Mouse (Mus musculus) limb, embryonic 10.5 days (tissue): Measurements from ENCODE around the gene Fndc3b. TPM values are rescaled to one million over a fixed set of nuclear protein-coding genes. Genes with fewer than 3 reads are reported as not detected.

Experiments used
- DNase-seq: peaks from one replicate; pipeline ENCODE4 v3.0.0-alpha.2; 2017; ENCODE audit warnings: low spot score
- H3K27ac ChIP-seq: fragments of 300-500 bp; sonication (generic); 2 replicates; pipeline ENCODE4 v1.5.1; 2016; ENCODE audit warnings: mild to moderate bottlenecking
- H3K27me3 ChIP-seq: fragments of 300-500 bp; sonication (generic); 2 replicates; pipeline ENCODE4 v1.6.1; 2016; ENCODE audit warnings: low read depth, mild to moderate bottlenecking; ENCODE audit not compliant: poor library complexity, severe bottlenecking
- H3K36me3 ChIP-seq: fragments of 300-500 bp; sonication (generic); 2 replicates; pipeline ENCODE4 v1.6.1; 2016; ENCODE audit warnings: mild to moderate bottlenecking, moderate library complexity
- H3K4me1 ChIP-seq: fragments of 300-500 bp; sonication (generic); 2 replicates; pipeline ENCODE4 v1.6.1; 2016
- H3K4me3 ChIP-seq: fragments of 300-500 bp; sonication (generic); 2 replicates; pipeline ENCODE4 v1.5.1; 2016; ENCODE audit warnings: mild to moderate bottlenecking, moderate library complexity
- H3K9me3 ChIP-seq: fragments of 300-500 bp; sonication (generic); replicated peaks from 2 replicates; pipeline ENCODE4 v1.6.1; 2016; ENCODE audit warnings: mild to moderate bottlenecking
- WGBS: fragments of 180-500 bp; shearing (Covaris S2); methylation state at CpG from one replicate; pipeline ENCODE4 v1.1.7; 2016; 5-methylcytosine and 5-hydroxymethylcytosine counted together
- polyA plus RNA-seq: library from polyadenylated mRNA; unstranded; fragments of >200 nt; fragmentation: Nextera tagmentation; extraction: Ambion mirVana; gene quantifications from 2 replicates; pipeline ENCODE4 v1.2.1, GENCODE M21; 2016

Gene Fndc3b
- polyA plus RNA-seq, 1 experiment from 2014 or later: 9.7 TPM

- DNase-seq: no peak
- Histone ChIP-seq H3K27ac (no peak overlapping the region), H3K4me1 (peaks cover 27% of the 10 kb centered on the region), H3K27me3 (no peaks in the 10 kb centered on the region), H3K9me3 (no peaks in the 10 kb centered on the region), H3K4me3 (no peak overlapping the region), H3K36me3 (no peaks in the 10 kb centered on the region; the same call in 1 of the 2 replicates)
- 91% methylated on average over 9 of the region's 9 CpGs for WGBS
These were observed 6.5 kb downstream of the Fndc3b start for GRCm38 (mm10) chr3:27704641-27705040.

GRCm38 (mm10) chr3:27703531-27703930 is 7.6 kb downstream of the Fndc3b start:
- no peak overlapping the region for H3K27ac ChIP-seq
- peaks cover 19% of the 10 kb centered on the region for H3K4me1 ChIP-seq
- H3K9me3 ChIP-seq: no peaks in the 10 kb centered on the region
- H3K4me3 ChIP-seq: no peak overlapping the region
- DNase-seq: no peak
- H3K27me3 ChIP-seq: no peaks in the 10 kb centered on the region
- no peaks in the 10 kb centered on the region; the same call in 1 of the 2 replicates for H3K36me3 ChIP-seq
- 91% methylated on average over 8 of the region's 8 CpGs for WGBS

- Histone ChIP-seq H3K4me3 (no peak overlapping the region), H3K4me1 (peaks cover 21% of the 10 kb centered on the region), H3K27me3 (no peaks in the 10 kb centered on the region), H3K27ac (no peak overlapping the region), H3K9me3 (no peaks in the 10 kb centered on the region), H3K36me3 (no peaks in the 10 kb centered on the region; the same call in 1 of the 2 replicates)
- no peak for DNase-seq
- WGBS: 90% methylated on average over 2 of the region's 2 CpGs
These were observed 8.0 kb downstream of the Fndc3b start for GRCm38 (mm10) chr3:27703081-27703480.

GRCm38 (mm10) chr3:27698671-27699070 is 12.4 kb downstream of the Fndc3b start:
- 95% methylated on average over 6 of the region's 6 CpGs for WGBS

GRCm38 (mm10) chr3:27696449-27696797 is 14.7 kb downstream of the Fndc3b start:
- Histone ChIP-seq H3K4me3 (no peak overlapping the region), H3K27ac (no peak overlapping the region), H3K27me3 (no peaks in the 10 kb centered on the region), H3K9me3 (no peaks in the 10 kb centered on the region), H3K36me3 (no peaks in the 10 kb centered on the region), H3K4me1 (peaks cover 17% of the 10 kb centered on the region)
- DNase-seq: no peak
- WGBS: 85% methylated on average over 5 of the region's 5 CpGs

More at GRCm38 (mm10) chr3:27698671-27699070, 12.4 kb downstream of the Fndc3b start:
- DNase-seq: no peak
- Histone ChIP-seq H3K9me3 (no peaks in the 10 kb centered on the region), H3K27ac (no peak overlapping the region), H3K27me3 (no peaks in the 10 kb centered on the region), H3K36me3 (no peaks in the 10 kb centered on the region; the same call in 1 of the 2 replicates), H3K4me1 (peaks cover 17% of the 10 kb centered on the region), H3K4me3 (no peak overlapping the region)

- no peaks in the 10 kb centered on the region for H3K36me3 ChIP-seq
- no peak overlapping the region for H3K27ac ChIP-seq
- no peak for DNase-seq
- H3K4me1 ChIP-seq: peaks cover 17% of the 10 kb centered on the region
- H3K27me3 ChIP-seq: no peaks in the 10 kb centered on the region
- H3K4me3 ChIP-seq: no peak overlapping the region
- no peaks in the 10 kb centered on the region for H3K9me3 ChIP-seq
- 81% methylated on average over 16 of the region's 16 CpGs for WGBS
These were observed 15.3 kb downstream of the Fndc3b start for GRCm38 (mm10) chr3:27695612-27696448.

- Histone ChIP-seq H3K36me3 (no peaks in the 10 kb centered on the region), H3K9me3 (no peaks in the 10 kb centered on the region), H3K27me3 (no peaks in the 10 kb centered on the region), H3K4me1 (peaks cover 23% of the 10 kb centered on the region), H3K4me3 (no peak overlapping the region), H3K27ac (no peak overlapping the region)
- DNase-seq: no peak
- 82% methylated on average over 10 of the region's 10 CpGs for WGBS
These were observed 16.5 kb downstream of the Fndc3b start for GRCm38 (mm10) chr3:27694586-27694985.

- WGBS: 83% methylated on average over 5 of the region's 5 CpGs
- H3K4me1 ChIP-seq: peaks cover 23% of the 10 kb centered on the region
- no peaks in the 10 kb centered on the region for H3K27me3 ChIP-seq
These were observed 17.0 kb downstream of the Fndc3b start for GRCm38 (mm10) chr3:27694111-27694510.

GRCm38 (mm10) chr3:27691486-27692160 is 19.5 kb downstream of the Fndc3b start:
- Histone ChIP-seq H3K4me1 (peaks cover 18% of the 10 kb centered on the region), H3K36me3 (no peaks in the 10 kb centered on the region)
- WGBS: 93% methylated on average over 9 of the region's 9 CpGs

More at GRCm38 (mm10) chr3:27694111-27694510, 17.0 kb downstream of the Fndc3b start:
- Histone ChIP-seq H3K27ac (no peak overlapping the region), H3K9me3 (no peaks in the 10 kb centered on the region), H3K36me3 (no peaks in the 10 kb centered on the region), H3K4me3 (no peak overlapping the region)
- DNase-seq: no peak

GRCm38 (mm10) chr3:27690030-27690429 is 21.1 kb downstream of the Fndc3b start:
- no peaks in the 10 kb centered on the region for H3K36me3 ChIP-seq
- DNase-seq: no peak
- 85% methylated on average over 6 of the region's 6 CpGs for WGBS
- no peak overlapping the region for H3K27ac ChIP-seq
- no peaks in the 10 kb centered on the region for H3K27me3 ChIP-seq
- no peaks in the 10 kb centered on the region for H3K9me3 ChIP-seq
- H3K4me3 ChIP-seq: no peak overlapping the region
- peaks cover 14% of the 10 kb centered on the region for H3K4me1 ChIP-seq

More at GRCm38 (mm10) chr3:27691486-27692160, 19.5 kb downstream of the Fndc3b start:
- DNase-seq: no peak
- H3K4me3 ChIP-seq: no peak overlapping the region
- no peaks in the 10 kb centered on the region for H3K9me3 ChIP-seq
- no peaks in the 10 kb centered on the region for H3K27me3 ChIP-seq
- H3K27ac ChIP-seq: no peak overlapping the region

- Histone ChIP-seq H3K36me3 (no peaks in the 10 kb centered on the region), H3K9me3 (no peaks in the 10 kb centered on the region), H3K27me3 (no peaks in the 10 kb centered on the region), H3K4me3 (no peak overlapping the region), H3K27ac (no peak overlapping the region), H3K4me1 (peaks cover 9% of the 10 kb centered on the region)
- 89% methylated on average over 12 of the region's 12 CpGs for WGBS
- DNase-seq: no peak
These were observed 21.8 kb downstream of the Fndc3b start for GRCm38 (mm10) chr3:27689149-27689865.

- no peak for DNase-seq
- peaks cover 6% of the 10 kb centered on the region for H3K4me1 ChIP-seq
- no peak overlapping the region for H3K27ac ChIP-seq
- no peaks in the 10 kb centered on the region for H3K9me3 ChIP-seq
- H3K4me3 ChIP-seq: no peak overlapping the region
- no peaks in the 10 kb centered on the region for H3K36me3 ChIP-seq
- 95% methylated on average over 19 of the region's 19 CpGs for WGBS
- no peaks in the 10 kb centered on the region for H3K27me3 ChIP-seq
These were observed 24.2 kb downstream of the Fndc3b start for GRCm38 (mm10) chr3:27686732-27687491.
